Mouse (Mus musculus) left cerebral cortex, postnatal 4 days (tissue): ENCODE measurements around the gene Ubxn6. TPM values are rescaled to one million over a fixed set of nuclear protein-coding genes. Genes with fewer than 3 reads are reported as not detected.
A peak's percentile ranks its signal among the peaks of the same experiment; 100 is the strongest.
"Not testable (repeated sequence)": the region's sequence is repeated elsewhere in the genome, so short reads cannot be mapped to it uniquely, and the experiment has no call there.

ENCODE experiments used
- DNase-seq: peaks from one replicate; pipeline ENCODE4 v3.0.0-alpha.2; 2022
- intact Hi-C: fragments of 180-260 bp; cut with DNase I; formaldehyde crosslinking; loops from one replicate; pipeline ENCODE4 v1.15.1; 2025
- total RNA-seq, 2 experiments: library from RNA; stranded (reverse); gene quantifications; 2 replicates each; pipeline ENCODE4 v1.2.3; 2021

Ubxn6 gene
- 10 to 100 TPM; 69.1 to 78.9 TPM for total RNA-seq

GRCm38 (mm10) chr17:56074827-56075208 lies at the start of gene Ubxn6:
Ubxn6 (minus strand) TSS chr17:56075028.
- intact Hi-C loops: no loop called here
- DNase-seq: peak; percentile 98

GRCm38 (mm10) chr17:56123681-56124340 lies 49.0 kb upstream of the Ubxn6 start:
- intact Hi-C loops: no loop called here
- no peak for DNase-seq

DNA sequence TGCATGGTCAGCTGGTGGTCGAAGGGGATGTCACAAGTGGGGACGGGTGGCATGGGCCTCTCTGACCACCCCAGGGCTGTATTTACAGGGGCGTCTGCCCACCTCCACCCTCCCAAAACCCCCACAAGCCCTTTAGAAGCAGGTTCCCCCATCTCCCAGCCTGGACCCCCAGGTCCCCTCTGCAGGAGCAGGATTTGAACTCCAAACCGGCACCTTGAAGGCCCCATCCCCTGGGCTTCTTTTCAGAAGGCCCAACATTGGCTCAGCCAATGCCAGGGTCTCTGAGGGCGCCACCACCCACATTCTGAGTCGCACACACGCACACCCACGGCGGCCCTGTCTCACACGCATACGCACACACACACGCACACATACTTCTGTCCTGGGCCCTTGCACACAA lies 48.3 kb upstream of the Ubxn6 start:
- no peak for DNase-seq
- intact Hi-C loops: no loop called here

GRCm38 (mm10) chr17:56121826-56122225 lies 47.0 kb upstream of the Ubxn6 start, which contains the start of gene Lrg1:
Lrg1 (minus strand) TSS chr17:56122001.
- intact Hi-C loops: no loop called here
- DNase-seq: no peak

DNA sequence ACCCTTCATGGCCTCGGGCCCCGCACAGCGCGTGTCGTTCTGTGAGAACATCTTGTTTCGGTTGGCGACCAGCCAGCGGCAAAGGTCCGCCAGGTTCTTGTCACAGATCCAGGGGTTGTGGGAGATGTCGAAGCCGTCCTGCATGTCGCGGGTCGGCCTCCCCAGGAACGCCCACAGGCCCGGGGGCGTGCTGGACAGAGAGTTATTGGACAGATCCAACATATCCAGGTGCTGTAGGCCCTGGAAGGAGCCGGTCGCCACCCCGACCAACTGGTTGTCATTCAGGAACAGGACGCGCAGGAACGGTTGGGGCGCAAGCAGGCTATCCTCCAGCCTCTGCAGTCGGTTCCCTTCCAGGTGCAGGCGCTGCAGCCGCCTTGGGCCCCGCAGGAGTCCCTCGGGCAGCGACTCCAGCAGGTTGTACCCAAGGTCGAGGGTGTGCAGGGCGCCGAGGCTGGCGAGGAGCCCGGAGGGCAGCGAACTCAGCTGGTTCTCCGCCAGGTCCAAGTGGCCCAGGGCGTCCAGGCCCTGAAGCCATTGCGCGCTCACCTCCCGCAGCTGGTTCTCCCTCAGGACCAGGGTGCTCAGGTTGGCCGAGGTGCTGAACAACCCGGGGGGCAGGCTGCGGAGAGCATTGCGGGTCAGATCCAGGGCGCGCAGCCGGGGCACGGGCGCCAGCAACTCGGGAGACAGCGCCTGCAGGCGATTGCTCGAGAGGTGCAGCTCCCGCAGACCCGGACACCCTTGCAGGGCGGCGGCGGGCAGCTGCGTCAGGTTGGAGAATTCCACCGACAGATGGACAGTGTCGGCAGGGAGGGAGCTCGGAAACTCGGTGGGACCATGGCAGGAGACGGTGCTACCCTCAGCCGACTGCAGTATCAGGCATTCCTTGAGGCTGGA lies 45.4 kb upstream of the Ubxn6 start:
- DNase-seq: peak; percentile 48
- intact Hi-C loops: no loop called here

DNA sequence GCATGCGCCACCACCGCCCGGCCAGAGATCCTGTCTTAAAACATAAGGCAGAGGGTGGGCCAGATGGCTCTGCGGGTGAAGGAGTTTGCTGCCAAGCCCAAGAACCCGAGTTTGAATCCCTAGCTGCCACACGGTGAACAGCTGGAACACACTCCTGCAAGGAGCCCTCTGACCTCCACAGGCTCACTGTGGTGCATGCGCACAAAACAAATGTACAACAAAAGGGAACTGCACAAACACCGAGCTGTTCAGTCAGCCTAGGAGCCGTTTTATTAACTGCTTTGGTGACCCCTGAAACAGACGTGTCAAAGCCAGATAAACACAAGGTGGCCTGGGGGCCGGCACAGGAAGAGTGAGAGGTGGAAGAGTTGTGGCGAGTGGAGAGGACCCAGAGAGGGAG lies 44.6 kb upstream of the Ubxn6 start:
- intact Hi-C loops: no loop called here
- no peak for DNase-seq

DNA sequence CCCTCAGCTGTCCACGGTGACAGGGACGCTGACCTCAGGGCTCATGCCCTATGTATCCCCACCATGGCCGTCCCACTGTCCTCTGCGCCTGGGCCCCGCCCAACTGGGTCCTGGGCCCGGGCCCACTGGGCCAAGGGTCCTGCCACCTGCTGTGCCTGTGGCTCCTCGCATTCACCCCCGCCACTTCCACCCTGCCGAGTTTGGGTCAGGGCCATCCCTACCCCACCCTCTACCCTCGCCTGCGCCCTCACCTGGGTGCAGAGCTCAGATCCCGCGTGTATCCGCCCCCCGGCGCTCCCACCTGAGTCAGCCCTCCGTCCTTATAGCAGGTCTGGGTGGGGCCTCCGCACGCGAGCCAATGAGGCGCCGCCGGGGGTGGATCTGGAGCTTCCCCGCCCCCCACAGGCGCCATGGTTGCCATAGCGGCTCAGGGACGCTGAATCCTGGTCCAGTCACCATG lies 42.5 kb upstream of the Ubxn6 start, which contains the start of gene Plin5:
Plin5 (minus strand) TSS at position 346 of the 460 bp plus-strand sequence.
- peak; percentile 54 for DNase-seq
- intact Hi-C loops: no loop called here

- no peak for DNase-seq
- intact Hi-C loops: no loop called here
Measured at GRCm38 (mm10) chr17:56116193-56116592, 41.4 kb upstream of the Ubxn6 start.

DNA sequence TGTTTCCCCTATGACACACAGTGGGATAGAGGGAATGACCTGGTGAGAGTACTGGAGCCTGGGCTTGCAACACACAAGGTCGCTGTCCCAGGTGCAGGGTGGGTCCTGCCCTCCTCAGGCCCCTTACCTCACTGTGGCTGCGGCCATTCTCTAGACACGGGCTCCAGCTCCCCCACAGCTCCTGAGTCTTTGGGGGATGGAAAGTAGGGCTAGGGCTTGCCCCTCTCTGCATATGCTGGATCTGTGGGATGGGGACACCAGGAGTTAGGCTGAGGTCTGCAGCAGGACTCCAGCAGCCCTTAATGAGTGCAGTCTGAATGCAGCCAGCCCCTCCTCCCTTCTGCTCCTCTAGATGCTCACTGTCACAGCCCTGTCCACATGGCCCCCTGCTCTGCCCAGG lies 37.9 kb upstream of the Ubxn6 start:
- DNase-seq: no peak
- intact Hi-C loops: no loop called here

DNA sequence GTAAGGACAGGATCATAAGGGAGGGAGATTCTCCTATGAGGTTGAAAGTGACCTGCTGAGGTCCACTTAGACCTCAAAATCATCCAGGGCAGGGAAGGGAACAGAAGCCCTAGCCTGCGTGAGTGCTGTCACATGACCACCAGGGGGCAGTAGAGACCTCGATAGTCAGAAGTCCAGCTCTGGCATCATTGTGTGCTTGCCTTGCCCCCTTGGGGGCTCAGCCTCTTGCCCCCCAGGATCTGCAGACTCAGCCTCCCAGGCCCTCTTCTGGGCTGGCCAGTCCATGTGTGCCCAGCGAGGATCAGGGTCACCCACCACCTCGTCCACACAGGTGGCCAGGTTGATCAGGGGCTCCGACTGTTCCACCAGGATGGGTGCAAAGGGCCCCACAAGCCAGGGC lies 37.0 kb upstream of the Ubxn6 start:
- intact Hi-C loops: no loop called here
- peak; percentile 73 for DNase-seq

- intact Hi-C loops: no loop called here
- no peak for DNase-seq
Measured at GRCm38 (mm10) chr17:56111021-56111420, 36.2 kb upstream of the Ubxn6 start.

- intact Hi-C loops: no loop called here
- DNase-seq: peak; percentile 78
Measured at GRCm38 (mm10) chr17:56110571-56110970, 35.7 kb upstream of the Ubxn6 start.

DNA sequence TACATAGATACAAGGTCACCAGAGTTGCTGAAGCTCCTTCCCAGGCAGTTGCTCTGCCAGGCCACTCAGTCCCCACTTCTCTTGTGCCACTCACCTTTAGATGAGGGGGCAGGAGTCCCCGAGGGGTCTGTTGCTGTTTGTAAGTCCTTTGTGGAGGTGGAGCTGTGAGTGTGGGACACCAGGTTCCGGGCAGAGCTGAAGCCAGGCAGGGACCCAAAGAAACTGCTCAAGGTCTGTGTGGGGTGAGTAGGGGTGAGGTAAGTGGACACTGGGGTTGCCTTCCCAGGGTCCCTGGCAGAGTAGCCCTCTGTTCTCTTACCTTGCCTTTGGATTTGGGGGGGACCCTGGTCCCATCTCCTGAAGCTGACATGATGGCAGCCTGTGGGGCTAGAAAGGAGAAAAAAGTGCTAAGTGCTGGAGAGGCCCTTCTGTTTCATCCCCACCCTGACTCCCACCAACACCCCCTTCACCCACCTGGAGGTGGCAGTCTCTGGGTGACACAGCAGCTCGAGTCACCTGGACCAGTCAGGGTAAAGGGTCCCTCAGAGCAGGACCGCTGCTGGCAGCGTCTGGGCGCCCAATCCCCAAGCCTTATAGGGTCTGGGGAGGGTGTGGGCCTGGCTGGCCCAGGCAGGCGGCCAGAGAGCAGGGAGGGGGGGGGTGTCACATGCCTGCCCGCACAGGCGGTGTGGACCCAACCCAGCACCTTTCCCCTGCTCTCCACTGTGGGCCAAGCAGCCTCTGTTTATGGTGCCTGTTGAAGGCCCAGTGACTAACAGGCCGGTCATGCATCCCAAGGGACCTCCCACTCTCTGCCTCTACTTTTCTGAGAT lies 34.6 kb upstream of the Ubxn6 start, which contains the start of gene Plin4:
Plin4 (minus strand) TSS at position 585 of the 833 bp plus-strand sequence.
- DNase-seq: no peak
- intact Hi-C loops: no loop called here

GRCm38 (mm10) chr17:56108334-56109044 lies 33.7 kb upstream of the Ubxn6 start:
- intact Hi-C loops: no loop called here
- DNase-seq: no peak

DNA sequence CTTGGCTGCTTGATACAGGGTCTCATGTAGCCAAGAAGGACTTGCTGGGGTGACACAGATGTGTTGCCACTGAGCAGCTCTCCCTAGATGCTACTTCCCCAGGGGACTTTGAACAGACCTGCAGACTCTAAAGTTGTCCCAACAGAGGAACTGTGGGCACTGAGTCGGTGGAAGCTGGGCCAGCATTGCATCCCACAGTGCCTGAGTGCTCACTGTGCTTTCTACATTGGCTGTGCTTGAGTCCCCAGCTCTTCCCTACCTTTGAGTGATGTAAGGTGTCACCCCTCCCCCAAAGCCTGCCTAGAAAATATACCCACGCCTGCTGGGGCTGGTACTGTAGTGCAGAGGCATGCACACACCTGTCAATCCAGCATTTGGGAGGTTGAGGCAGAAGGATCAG lies 32.9 kb upstream of the Ubxn6 start:
- no peak for DNase-seq
- intact Hi-C loops: no loop called here

DNA sequence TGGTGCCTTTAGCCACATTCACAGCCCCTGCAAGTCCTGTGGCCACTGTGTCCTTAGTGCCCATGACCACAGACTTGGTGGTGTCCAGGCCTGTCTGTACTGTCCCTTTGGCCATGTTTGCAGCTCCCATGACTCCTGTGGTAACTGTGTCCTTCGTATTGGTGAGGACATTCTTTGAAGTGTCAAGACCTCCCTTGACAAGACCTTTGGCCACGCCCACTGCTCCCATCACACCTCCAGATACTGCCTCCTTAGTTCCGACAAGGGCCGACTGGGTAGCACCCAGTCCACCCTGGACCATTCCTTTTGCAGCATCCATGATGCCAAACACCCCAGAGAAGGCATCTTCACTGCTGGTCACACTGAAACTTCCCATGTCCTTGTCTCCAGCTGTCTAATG lies 32.2 kb upstream of the Ubxn6 start:
- no peak for DNase-seq
- intact Hi-C loops: no loop called here

- intact Hi-C loops, DNase-seq: not testable (repeated sequence)
Measured at GRCm38 (mm10) chr17:56106436-56106835, 31.6 kb upstream of the Ubxn6 start.

DNA sequence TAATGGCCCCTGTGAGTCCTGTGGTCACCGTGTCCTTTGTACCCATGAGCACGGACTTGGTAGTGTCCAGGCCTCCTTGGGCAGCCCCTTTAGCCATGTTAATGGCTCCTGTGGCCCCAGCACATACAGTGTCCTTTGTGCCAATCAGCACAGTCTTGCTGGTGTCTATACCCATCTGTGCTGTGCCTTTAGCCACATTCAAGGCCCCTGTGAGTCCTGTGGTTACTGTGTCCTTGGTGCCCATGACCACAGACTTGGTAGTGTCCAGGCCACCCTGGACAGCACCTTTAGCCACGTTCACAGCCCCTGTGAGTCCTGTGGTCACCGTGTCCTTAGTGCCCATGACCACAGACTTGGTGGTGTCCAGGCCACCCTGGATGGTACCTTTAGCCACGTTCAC lies 30.0 kb upstream of the Ubxn6 start:
- intact Hi-C loops, DNase-seq: not testable (repeated sequence)

- intact Hi-C loops: no loop called here
- no peak for DNase-seq
Measured at GRCm38 (mm10) chr17:56103465-56104285, 28.8 kb upstream of the Ubxn6 start.
